Mouse (Mus musculus): ENCODE measurements around the gene Tssk1. TPM values are rescaled to one million over a fixed set of nuclear protein-coding genes. Genes with fewer than 3 reads are reported as not detected.

Gene Tssk1
- polyA plus RNA-seq, 1 experiment from 2014 or later, result 0.05 TPM

DNA sequence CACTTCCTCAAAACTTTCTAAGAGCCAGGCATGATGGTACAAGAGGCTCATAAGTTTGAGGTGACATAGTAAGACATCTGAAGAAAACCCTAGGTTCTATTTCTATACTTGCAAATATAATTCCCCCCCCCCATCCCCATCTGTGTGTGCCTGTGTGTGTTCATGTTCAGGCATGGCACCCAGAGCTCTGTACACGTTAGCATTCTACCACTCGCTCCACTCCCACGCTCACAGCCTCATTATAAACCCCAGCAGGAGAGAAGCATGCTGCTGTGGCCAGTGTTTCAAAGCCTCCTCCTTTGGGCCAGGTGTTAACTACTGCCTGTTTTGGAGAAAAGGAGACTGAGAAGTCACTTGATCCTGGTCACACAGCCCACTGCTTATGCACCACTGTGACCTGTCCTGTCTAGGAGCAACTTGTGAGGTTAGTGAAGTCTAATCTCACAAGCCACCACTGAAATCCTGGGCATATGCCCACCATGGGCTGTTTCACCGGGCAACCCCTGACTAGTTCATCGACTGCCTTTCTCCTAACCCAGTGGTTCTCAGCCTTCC, 38.0 kb downstream of the Tssk1 start:
- Histone ChIP-seq H3K4me1 (peaks cover 21% of the 10 kb centered on the region), H3K36me3 (no peaks in the 10 kb centered on the region), H3K27me3 (peaks cover 38% of the 10 kb centered on the region), H3K27ac (replicated peaks) (no peak overlapping the region), H3K9ac (replicated peaks) (no peak overlapping the region), H3K9me3 (no peaks in the 10 kb centered on the region), H3K4me3 (no peak overlapping the region), H3K4me2 (replicated peaks) (no peak overlapping the region)
- no peak for ATAC-seq (ENCODE audit: low FRiP score, low read depth)
- WGBS, result 80% methylated on average over 5 of the region's 5 CpGs

DNA sequence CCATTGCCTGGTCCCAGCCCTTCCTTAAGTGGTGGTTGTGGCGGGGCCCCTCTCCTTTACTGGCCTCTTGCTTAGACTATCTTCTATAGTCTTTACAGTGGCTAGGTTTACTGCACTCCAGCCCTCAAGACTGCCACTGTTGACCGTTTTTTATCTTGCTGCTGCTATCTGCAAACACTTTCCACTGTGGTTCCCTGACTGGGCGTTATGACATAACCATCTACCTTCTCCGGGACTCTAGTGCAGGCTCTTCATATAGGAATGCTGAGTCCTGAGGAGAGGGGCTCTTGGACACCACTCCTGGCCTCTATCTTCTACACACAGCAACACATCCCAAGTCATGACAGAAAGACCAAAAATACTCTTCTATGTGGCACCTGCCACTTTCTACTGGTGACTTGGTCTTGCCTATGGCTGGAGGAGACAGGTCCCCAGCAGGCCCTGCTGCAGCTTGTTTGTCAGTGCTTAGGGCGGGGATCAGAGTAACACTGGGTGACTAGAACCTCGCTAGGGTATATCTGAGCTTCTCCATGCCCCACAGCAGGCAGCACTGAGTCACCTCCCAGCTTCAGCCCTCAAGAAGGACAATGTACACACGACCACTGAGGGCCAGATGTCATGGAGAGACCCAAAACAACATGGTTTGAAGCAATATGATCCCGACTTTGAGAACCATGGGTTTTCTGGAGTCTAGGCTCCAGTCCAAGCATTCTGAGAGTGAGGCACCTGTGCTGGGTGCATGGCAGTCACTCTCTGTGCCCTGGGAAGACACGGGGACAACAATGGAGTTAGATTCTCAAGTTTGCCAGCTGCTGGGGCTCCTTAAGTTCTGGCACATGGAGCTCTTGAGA, 39.8 kb downstream of the Tssk1 start:
- no peak overlapping the region for H3K4me3 ChIP-seq
- H3K36me3 ChIP-seq, result no peaks in the 10 kb centered on the region
- no peak for ATAC-seq (ENCODE audit: low FRiP score, low read depth)
- H3K9me3 ChIP-seq, result no peaks in the 10 kb centered on the region
- H3K4me2 ChIP-seq (replicated peaks), result no peak overlapping the region
- H3K27ac ChIP-seq (replicated peaks), result no peak overlapping the region
- WGBS, result 70% methylated on average over 9 of the region's 9 CpGs
- H3K4me1 ChIP-seq, result peaks cover 7% of the 10 kb centered on the region; the same call in 1 of the 2 replicates
- H3K27me3 ChIP-seq, result peaks cover 51% of the 10 kb centered on the region
- no peak overlapping the region for H3K9ac ChIP-seq (replicated peaks)

DNA sequence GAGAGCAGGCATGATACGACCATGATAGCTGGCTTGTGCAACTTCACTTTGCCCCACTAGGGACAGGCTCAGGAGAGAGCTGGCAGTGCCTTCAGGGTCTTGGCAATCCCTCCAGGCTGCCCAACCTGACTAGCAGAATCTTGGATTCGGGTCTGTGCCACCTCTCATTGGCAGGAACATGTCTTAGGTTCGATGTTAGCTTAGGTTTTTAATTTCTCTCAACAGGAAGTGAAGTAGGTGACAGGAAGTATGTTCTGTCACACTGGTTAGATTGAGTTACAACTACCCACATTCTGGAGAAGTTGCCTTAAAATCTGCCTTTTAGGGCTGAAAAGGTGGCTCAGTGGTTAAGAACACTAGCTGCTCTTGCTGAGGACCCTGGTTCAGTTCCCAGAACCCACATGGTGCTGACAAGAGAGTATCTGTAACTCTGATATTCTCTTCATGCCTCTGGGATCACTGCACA, 40.5 kb downstream of the Tssk1 start:
- no peak overlapping the region for H3K9ac ChIP-seq (replicated peaks)
- no peaks in the 10 kb centered on the region for H3K36me3 ChIP-seq
- no peak overlapping the region for H3K4me3 ChIP-seq
- H3K27ac ChIP-seq (replicated peaks), result no peak overlapping the region
- no peak for ATAC-seq (ENCODE audit: low FRiP score, low read depth)
- no peaks in the 10 kb centered on the region for H3K9me3 ChIP-seq
- 0 out of 2 replicates have a peak, but pooled peaks cover under 1% of the 10 kb centered on the region for H3K4me1 ChIP-seq
- H3K4me2 ChIP-seq (replicated peaks), result no peak overlapping the region
- peaks cover 51% of the 10 kb centered on the region for H3K27me3 ChIP-seq
- WGBS, result 78% methylated on average over 3 of the region's 3 CpGs

DNA sequence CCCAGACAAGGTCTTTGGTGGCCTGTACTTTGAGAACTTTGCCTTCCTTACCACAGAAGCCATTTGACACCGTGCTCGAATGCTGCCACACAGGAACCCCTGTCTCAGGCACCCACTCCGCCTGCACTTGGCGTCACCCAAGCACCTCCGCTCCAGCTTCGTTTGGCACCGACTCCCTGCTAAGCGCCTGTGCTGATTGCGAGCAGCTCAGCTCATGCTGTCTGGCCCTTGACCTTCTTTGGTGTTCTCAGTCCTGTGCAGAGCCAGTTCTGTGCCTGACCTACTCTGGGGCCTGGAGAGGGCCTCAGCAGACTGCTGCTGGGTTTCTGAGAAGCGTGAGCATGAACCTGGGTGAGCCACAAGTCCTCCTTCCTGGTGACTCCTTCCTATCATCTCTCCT, 42.8 kb downstream of the Tssk1 start:
- no peak for ATAC-seq (ENCODE audit: low FRiP score, low read depth)
- Histone ChIP-seq H3K27me3 (peaks cover 43% of the 10 kb centered on the region), H3K4me3 (no peak overlapping the region), H3K9ac (replicated peaks) (no peak overlapping the region), H3K36me3 (no peaks in the 10 kb centered on the region), H3K4me2 (replicated peaks) (no peak overlapping the region), H3K4me1 (no peaks in the 10 kb centered on the region), H3K27ac (replicated peaks) (no peak overlapping the region), H3K9me3 (no peaks in the 10 kb centered on the region)
- whole genome bisulfite sequencing, result 83% methylated on average over 10 of the region's 10 CpGs

DNA sequence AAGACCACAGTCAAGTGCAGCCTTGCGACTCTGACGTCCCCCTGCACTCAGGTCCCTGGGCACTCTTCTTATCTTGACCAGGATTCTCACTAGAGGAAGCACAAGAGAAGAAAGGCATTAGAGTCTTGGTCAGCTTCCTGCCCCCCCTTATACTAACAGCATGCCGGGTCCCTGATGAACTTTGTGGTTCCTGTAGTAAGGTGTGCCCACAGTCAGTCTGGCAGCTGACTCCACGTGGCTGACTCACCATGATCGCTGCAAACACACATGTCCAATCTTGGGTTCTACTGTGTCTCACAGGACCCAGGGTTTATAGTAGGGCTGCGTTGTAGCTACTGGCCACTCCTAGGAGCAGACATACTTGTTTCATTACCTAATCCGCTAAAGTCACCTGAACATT, 44.2 kb downstream of the Tssk1 start:
- no peaks in the 10 kb centered on the region for H3K9me3 ChIP-seq
- WGBS, result 85% methylated on average over 7 of the region's 7 CpGs
- no peaks in the 10 kb centered on the region for H3K4me1 ChIP-seq
- H3K4me2 ChIP-seq (replicated peaks), result no peak overlapping the region
- H3K36me3 ChIP-seq, result no peaks in the 10 kb centered on the region
- H3K27ac ChIP-seq (replicated peaks), result no peak overlapping the region
- no peak overlapping the region for H3K9ac ChIP-seq (replicated peaks)
- peaks cover 36% of the 10 kb centered on the region for H3K27me3 ChIP-seq
- no peak for ATAC-seq (ENCODE audit: low FRiP score, low read depth)
- no peak overlapping the region for H3K4me3 ChIP-seq

DNA sequence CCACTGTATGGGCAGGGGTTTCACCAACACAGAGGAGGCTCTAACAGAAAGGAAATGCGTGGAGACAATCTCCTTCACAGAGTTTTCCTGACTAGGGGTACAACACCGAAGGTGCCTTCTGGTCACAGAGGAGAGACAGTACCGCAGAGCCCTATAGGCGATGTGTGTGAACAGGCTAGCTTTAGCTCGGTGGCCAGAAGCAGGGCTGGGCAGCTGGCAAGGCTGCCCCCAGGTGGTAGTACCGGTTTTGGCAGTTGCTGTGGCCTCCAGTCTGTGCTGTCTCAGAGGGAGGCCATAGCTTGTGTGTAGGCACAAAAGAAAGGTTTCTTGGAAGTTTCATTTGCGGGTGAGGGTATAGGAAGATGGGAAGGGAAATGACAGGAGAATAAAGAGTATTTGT, 44.8 kb downstream of the Tssk1 start:
- WGBS, result 10% methylated on average over 7 of the region's 7 CpGs
- peak; percentile 80; the same call in 1 of the 2 replicates for ATAC-seq (ENCODE audit: low FRiP score, low read depth)

DNA sequence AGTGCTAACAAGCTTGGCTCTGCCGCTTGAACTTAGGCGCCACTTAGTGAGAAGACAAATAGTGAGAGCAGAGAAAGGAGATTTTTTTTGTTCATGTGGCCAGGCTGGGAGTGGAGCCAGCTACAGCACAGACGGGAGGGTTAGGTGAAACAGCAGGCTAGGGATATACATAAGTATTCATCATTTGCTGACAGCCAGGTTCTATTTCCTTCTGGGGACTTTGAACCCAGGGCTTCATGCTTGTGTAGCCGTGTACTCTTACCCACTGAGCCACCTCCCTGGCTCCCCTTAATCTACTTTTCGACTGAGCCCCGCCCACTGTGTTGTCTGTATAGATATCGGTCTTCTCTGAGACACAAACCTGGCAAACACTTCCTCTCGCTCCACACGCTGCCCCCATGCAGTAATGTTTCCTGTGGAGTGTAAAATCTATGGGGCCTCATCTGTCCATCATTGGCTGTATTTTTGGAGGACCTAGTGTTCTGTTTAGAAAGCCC, 45.3 kb downstream of the Tssk1 start:
- WGBS, result 57% methylated on average over 9 of the region's 9 CpGs
- H3K27ac ChIP-seq (replicated peaks), result no peak overlapping the region
- no peaks in the 10 kb centered on the region for H3K9me3 ChIP-seq
- ATAC-seq (ENCODE audit: low FRiP score, low read depth), result no peak
- H3K36me3 ChIP-seq, result no peaks in the 10 kb centered on the region
- H3K4me3 ChIP-seq, result no peak overlapping the region
- no peaks in the 10 kb centered on the region for H3K4me1 ChIP-seq
- H3K9ac ChIP-seq (replicated peaks), result no peak overlapping the region
- peaks cover 25% of the 10 kb centered on the region for H3K27me3 ChIP-seq
- H3K4me2 ChIP-seq (replicated peaks), result no peak overlapping the region

More for the DNA sequence above, 44.8 kb downstream of the Tssk1 start:
- H3K27ac ChIP-seq (replicated peaks), result no peak overlapping the region
- H3K4me3 ChIP-seq, result no peak overlapping the region
- H3K4me1 ChIP-seq, result no peaks in the 10 kb centered on the region
- no peak overlapping the region for H3K4me2 ChIP-seq (replicated peaks)
- H3K9me3 ChIP-seq, result no peaks in the 10 kb centered on the region
- H3K9ac ChIP-seq (replicated peaks), result no peak overlapping the region
- peaks cover 30% of the 10 kb centered on the region for H3K27me3 ChIP-seq
- no peaks in the 10 kb centered on the region for H3K36me3 ChIP-seq

DNA sequence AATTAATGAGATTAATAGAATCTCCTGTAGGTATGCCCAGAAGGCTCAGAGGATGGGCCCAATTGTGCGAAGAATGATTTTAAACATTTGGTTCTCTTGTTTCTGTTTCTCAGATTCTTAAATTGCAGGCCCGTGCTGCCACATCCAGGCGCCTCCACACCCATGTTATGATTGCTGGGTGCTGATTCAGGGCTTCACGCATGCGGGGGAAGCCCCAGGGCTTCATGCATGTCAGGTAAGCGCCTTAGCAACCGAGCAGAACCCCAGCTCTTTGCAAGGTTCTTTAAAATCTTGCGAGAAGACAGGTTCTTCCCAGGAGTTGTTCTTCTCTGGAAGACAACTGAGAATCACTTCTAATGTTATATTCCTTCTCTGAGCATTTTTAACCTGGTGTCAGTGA, 49.4 kb downstream of the Tssk1 start:
- no peak overlapping the region for H3K4me3 ChIP-seq
- H3K4me2 ChIP-seq (replicated peaks), result no peak overlapping the region
- no peaks in the 10 kb centered on the region for H3K36me3 ChIP-seq
- no peak overlapping the region for H3K9ac ChIP-seq (replicated peaks)
- 0 out of 2 replicates have a peak, but pooled peaks cover under 1% of the 10 kb centered on the region for H3K27me3 ChIP-seq
- H3K27ac ChIP-seq (replicated peaks), result no peak overlapping the region
- H3K4me1 ChIP-seq, result no peaks in the 10 kb centered on the region
- ATAC-seq (ENCODE audit: low FRiP score, low read depth), result no peak
- WGBS, result 69% methylated on average over 8 of the region's 8 CpGs
- H3K9me3 ChIP-seq, result no peaks in the 10 kb centered on the region

DNA sequence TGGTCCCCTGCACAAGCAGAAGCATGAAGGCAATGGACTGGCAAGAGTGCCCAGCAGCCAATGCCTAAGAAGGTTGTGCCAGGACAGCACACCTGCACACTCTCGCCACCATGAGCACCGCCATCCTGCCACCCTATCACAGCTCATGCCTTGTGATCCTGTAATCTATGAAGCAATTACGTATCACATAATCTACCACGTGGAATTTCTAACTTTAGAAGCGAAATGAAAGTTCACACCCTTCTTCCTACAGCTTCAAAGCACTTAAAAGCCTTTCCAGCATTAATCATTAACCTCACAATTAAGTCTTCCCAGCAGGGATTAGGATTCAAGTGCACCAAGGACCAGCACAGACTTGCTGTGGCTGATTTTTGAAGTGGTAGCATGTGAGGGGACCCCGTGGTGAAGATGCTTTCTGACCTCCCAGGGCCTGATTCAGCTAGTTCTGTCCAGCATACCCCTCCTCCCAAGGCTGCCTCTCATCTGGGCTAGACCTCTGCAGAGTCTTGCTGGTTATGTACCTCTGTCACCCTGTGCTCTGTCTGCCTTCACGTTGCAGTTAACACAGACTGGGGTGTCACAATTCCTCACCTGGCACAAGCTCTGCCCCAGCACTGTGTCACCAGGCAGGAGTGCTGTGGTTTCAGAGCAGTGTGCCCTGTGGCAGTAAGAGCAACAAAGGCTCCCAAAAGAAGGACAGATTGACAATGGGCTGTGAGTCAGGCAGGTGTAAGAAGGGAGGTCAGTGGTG, 51.2 kb downstream of the Tssk1 start:
- Histone ChIP-seq H3K4me3 (no peak overlapping the region), H3K4me1 (peaks cover 15% of the 10 kb centered on the region), H3K9ac (replicated peaks) (no peak overlapping the region), H3K9me3 (no peaks in the 10 kb centered on the region), H3K27ac (replicated peaks) (no peak overlapping the region), H3K36me3 (no peaks in the 10 kb centered on the region), H3K4me2 (replicated peaks) (no peak overlapping the region), H3K27me3 (no peaks in the 10 kb centered on the region)
- 65% methylated on average over 7 of the region's 7 CpGs for WGBS
- ATAC-seq (ENCODE audit: low FRiP score, low read depth), result no peak

Other genes starting within 250 kb of the Tssk1 start
- 7.1 and 7.9 TPM in 2 replicates for gene Ccdc74a, start 247.8 kb upstream of the Tssk1 start, polyA plus RNA-seq (2016; fragmentation: Nextera tagmentation; extraction: Ambion mirVana)
- 47.4 and 48.0 TPM in 2 replicates for gene Med15, start 161.3 kb upstream of the Tssk1 start, polyA plus RNA-seq (2016; fragmentation: Nextera tagmentation; extraction: Ambion mirVana)
- 52.8 and 57.9 TPM in 2 replicates for gene Klhl22, start 134.6 kb upstream of the Tssk1 start, polyA plus RNA-seq (2016; fragmentation: Nextera tagmentation; extraction: Ambion mirVana)
- 10.1 and 12.1 TPM in 2 replicates for gene Scarf2, start 96.9 kb upstream of the Tssk1 start, polyA plus RNA-seq (2016; fragmentation: Nextera tagmentation; extraction: Ambion mirVana)
- 0.45 and 0.55 TPM in 2 replicates for gene B830017H08Rik, start 61.1 kb upstream of the Tssk1 start, polyA plus RNA-seq (2016; fragmentation: Nextera tagmentation; extraction: Ambion mirVana)
- 4.4 and 5.8 TPM in 2 replicates for gene Car15, start 55.9 kb upstream of the Tssk1 start, polyA plus RNA-seq (2016; fragmentation: Nextera tagmentation; extraction: Ambion mirVana)
- gene Gm20518, start 2.6 kb upstream of the Tssk1 start, polyA plus RNA-seq (2016; fragmentation: Nextera tagmentation; extraction: Ambion mirVana), result 0.55 and 0.67 TPM in 2 replicates
- 105 and 108 TPM in 2 replicates for gene Dgcr2, start 4.3 kb downstream of the Tssk1 start, polyA plus RNA-seq (2016; fragmentation: Nextera tagmentation; extraction: Ambion mirVana)
- gene Tssk2, start 4.4 kb downstream of the Tssk1 start, polyA plus RNA-seq (2016; fragmentation: Nextera tagmentation; extraction: Ambion mirVana), result not detected in 2 replicates
- 56.7 and 61.6 TPM in 2 replicates for gene Ess2, start 17.1 kb downstream of the Tssk1 start, polyA plus RNA-seq (2016; fragmentation: Nextera tagmentation; extraction: Ambion mirVana)
- gene Gsc2, start 20.8 kb downstream of the Tssk1 start, polyA plus RNA-seq (2016; fragmentation: Nextera tagmentation; extraction: Ambion mirVana), result 0.26 and 0.52 TPM in 2 replicates
- 120 and 132 TPM in 2 replicates for gene Slc25a1, start 34.0 kb downstream of the Tssk1 start, polyA plus RNA-seq (2016; fragmentation: Nextera tagmentation; extraction: Ambion mirVana)
- gene Vpreb2, start 86.2 kb downstream of the Tssk1 start, polyA plus RNA-seq (2016; fragmentation: Nextera tagmentation; extraction: Ambion mirVana), result not detected in 2 replicates
- 144 TPM in 2 replicates for gene Dgcr6, start 158.6 kb downstream of the Tssk1 start, polyA plus RNA-seq (2016; fragmentation: Nextera tagmentation; extraction: Ambion mirVana)
- gene Prodh, start 196.0 kb downstream of the Tssk1 start, polyA plus RNA-seq (2016; fragmentation: Nextera tagmentation; extraction: Ambion mirVana), result 6.8 and 8.7 TPM in 2 replicates
- gene Rtn4r, start 233.4 kb downstream of the Tssk1 start, polyA plus RNA-seq (2016; fragmentation: Nextera tagmentation; extraction: Ambion mirVana), result 7.6 and 7.9 TPM in 2 replicates

Data from midbrain, embryonic 12.5 days (tissue).